ENCODE assay signal across 18 mouse cellular contexts in the genomic region with DNA sequence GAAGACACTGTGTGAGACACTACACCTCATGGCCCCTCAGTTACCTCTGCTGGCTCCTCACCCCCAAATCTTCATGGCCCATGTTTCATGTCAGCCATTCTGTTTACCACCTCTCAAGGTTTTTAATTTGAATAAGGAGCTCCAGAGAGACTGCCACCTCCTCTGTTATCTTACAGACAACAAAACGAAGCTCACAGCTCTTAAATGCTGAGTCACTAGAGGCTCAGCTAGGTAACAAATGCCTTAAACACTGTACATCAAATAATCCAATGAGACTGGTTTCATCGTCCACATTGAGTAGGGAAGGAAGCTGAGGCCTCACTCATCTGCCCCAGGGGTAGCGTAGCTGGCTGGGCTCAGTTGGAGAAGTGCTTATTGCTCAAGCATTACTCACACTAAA.
DNase-seq lines count a peak whose midpoint lies in the region; TF ChIP-seq lines count a peak whose summit lies in the region.
"Had no signal": no experiment of that assay in that cellular context is flagged by ENCODE, and none has a peak within 500 bp of the region (broad histone marks: within the 10 kb centered on the region; RNA-seq: fewer than 3 reads in every experiment).

No protein-coding gene starts in this region.

- peaks cover 2% of the 10 kb centered on the region for H3K4me1 ChIP-seq in heart, adult 2 months (ENCODE audit: control insufficient read depth, insufficient read depth, low read length)

- WGBS in heart, adult 2 months = 77% methylated on average over 3 of the region's 3 CpGs

- H3K4me3 ChIP-seq in heart, adult 2 months = no peak overlapping the region
- H3K4me3 ChIP-seq: embryonic facial prominence, embryonic 10.5 days; embryonic facial prominence, embryonic 12.5 days; forebrain, embryonic 13.5 days; forebrain, embryonic 15.5 days had no signal

- H3K9ac ChIP-seq in heart, adult 2 months (ENCODE audit: low read depth, low read length) = no peak overlapping the region
- H3K9ac ChIP-seq: embryonic facial prominence, embryonic 12.5 days; forebrain, embryonic 13.5 days; forebrain, embryonic 15.5 days; forebrain, postnatal 0 days had no signal

- peak; percentile 63 for DNase-seq in heart, adult 11 months
- no peak for DNase-seq in heart, adult 2 months
- peak; percentile 16 for DNase-seq in MEL-GATA-1-ER (ENCODE audit: extremely low read depth, low read depth)
- no peak for DNase-seq in lung, adult 18-20 months
- DNase-seq in Muller cell, postnatal 12 days (ENCODE audit: inconsistent ontology term) = no peak
- DNase-seq: adrenal gland, adult 2 months; adrenal gland, postnatal 10 days; adrenal gland, postnatal 25 days; cerebellum, adult 11 months; cerebellum, adult 18-20 months; cerebellum, adult 8-10 months; cerebellum, postnatal 10 days; cerebellum, postnatal 25 days; forebrain, postnatal 0 days had no signal

- H3K27ac ChIP-seq in heart, adult 2 months = no peak overlapping the region
- H3K27ac ChIP-seq: embryonic facial prominence, embryonic 10.5 days; embryonic facial prominence, embryonic 12.5 days; forebrain, embryonic 13.5 days; forebrain, embryonic 15.5 days had no signal

- H3K79me2 ChIP-seq in heart, adult 2 months (replicated peaks; ENCODE audit: control insufficient read depth, insufficient read depth, low read length) = no peaks in the 10 kb centered on the region

- H3K27me3 ChIP-seq in heart, adult 2 months (ENCODE audit: control insufficient read depth, insufficient read depth, low read length) = no peaks in the 10 kb centered on the region
- H3K27me3 ChIP-seq: embryonic facial prominence, embryonic 12.5 days; forebrain, embryonic 13.5 days; forebrain, embryonic 15.5 days had no signal

- no peaks in the 10 kb centered on the region for H3K36me3 ChIP-seq in heart, adult 2 months (ENCODE audit: control insufficient read depth, insufficient read depth, low read length)
- H3K36me3 ChIP-seq: embryonic facial prominence, embryonic 10.5 days; embryonic facial prominence, embryonic 12.5 days; forebrain, embryonic 15.5 days had no signal

- TF ChIP-seq EP300 in heart, adult 2 months (IDR thresholded peaks at IDR 0.05; ENCODE audit: insufficient read depth, low read depth, low read length) = no peak

- no peak for TF ChIP-seq CTCF in heart, adult 2 months (IDR thresholded peaks at IDR 0.05)

- intact Hi-C loops in heart, adult 2 months (cut with DNase I) = no loop called here

- no peak for TF ChIP-seq POLR2A in heart, adult 2 months (IDR thresholded peaks at IDR 0.05; ENCODE audit: insufficient read depth, low read depth, low read length)

Comparison
In these comparisons a context has a peak if more than half of its experiments do, and no peak if none do; other contexts are left out.
1. DNase-seq: peak in heart, adult 11 months (single experiment) and MEL-GATA-1-ER (single experiment); none in heart, adult 2 months (0 of 2), lung, adult 18-20 months (0 of 2) and Muller cell, postnatal 12 days (single experiment).